Mouse (Mus musculus): ENCODE measurements around the gene 4930556J24Rik.
"Not testable (repeated sequence)": the region's sequence is repeated elsewhere in the genome, so short reads cannot be mapped to it uniquely, and the experiment has no call there.

The 4930556J24Rik gene

DNA sequence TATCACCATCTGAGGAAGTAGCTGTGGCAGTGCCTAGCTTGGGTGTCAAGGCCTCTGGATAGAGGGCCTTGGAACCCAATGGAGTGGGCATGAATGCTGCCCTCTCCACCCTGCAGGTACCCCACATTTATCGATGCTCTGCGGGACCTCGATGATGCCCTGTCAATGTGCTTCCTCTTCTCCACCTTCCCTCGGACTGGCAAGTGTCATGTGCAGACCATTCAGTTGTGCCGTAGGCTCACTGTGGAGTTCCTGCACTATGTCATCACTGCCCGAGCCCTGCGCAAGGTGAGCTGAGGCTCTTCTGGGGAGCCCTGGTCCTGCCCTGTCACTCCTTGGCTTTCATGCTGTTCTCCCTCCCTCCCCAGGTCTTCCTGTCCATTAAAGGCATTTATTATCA lies 3.5 kb downstream of the 4930556J24Rik start:
- no peak for DNase-seq (ENCODE audit: low read depth)

DNA sequence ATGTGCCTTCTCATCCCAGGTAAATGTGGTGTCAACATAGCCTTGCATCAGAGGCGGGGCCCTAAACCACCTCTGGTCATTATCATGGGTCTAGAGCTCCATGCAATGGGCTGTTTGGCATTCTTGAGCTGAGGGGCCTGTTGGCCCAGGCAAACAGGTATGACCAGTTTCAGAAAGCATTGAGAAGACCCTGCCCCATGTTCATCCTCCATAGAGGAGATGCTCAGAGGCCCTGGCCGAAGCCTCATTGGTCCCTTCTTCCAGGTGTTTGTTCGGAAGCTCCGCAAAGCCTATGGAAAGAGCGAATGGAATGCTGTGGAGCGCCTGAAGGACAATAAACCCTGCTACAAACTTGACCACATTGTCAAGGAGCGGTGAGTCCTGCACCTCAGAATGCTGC lies 6.2 kb downstream of the 4930556J24Rik start:
- no peak for DNase-seq (ENCODE audit: low read depth)

DNA sequence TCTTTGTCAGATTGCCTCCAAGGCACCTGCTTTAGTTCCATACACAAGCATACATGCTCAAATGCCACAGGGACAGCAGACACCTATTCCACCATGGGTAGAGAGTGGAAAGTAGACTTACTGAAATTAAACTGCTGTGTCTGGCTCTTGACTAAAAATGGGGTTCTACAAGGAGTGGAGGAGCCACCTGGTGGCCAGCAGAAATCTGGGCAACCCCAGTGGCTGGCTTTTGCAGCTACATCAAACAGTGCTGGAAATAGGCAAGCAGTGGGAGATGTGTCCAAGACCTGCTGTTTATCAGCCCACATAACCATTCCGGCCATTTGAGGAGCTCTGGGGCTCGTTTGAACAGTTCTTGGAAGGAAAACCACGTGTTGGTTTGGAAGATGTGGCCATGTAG lies 6.7 kb downstream of the 4930556J24Rik start:
- DNase-seq (ENCODE audit: low read depth), result peak; percentile 37

DNA sequence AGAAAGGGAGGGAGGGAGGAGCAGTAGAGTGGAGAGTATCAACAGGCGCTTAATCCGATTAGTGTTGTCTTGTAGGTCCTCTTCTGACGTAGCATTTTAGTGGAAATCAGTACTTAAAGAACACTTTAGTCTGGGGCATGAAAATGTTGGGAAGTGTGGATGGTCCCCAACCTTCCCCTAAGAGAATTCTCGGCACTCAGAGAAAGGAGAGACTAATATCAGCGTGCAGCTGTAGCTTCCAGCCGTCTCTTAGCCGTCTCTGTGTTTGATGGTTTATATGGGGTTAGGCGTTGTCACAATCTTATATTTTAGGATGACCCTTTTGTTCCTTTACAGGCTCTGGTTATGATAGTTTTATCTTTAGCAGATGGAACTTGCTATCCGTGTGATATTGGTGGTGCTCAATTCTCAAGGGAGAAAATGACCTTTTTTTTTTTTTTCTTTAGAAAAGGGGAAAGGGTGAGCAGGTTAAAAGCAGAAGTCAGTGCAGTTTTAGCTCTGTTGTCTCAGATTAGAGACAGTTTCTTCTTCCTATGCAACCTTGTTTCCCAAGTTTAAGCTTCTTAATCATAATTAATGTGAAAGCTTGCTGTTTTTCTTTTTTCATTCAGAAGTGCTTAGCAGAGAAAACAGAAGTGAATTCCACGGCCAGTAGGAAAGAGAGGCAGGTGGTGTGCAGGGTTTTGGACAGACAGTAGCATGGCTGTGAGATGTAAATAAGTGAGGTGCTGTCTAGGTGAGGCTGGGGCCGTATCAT lies 12.0 kb downstream of the 4930556J24Rik start:
- DNase-seq (ENCODE audit: low read depth), result no peak

DNA sequence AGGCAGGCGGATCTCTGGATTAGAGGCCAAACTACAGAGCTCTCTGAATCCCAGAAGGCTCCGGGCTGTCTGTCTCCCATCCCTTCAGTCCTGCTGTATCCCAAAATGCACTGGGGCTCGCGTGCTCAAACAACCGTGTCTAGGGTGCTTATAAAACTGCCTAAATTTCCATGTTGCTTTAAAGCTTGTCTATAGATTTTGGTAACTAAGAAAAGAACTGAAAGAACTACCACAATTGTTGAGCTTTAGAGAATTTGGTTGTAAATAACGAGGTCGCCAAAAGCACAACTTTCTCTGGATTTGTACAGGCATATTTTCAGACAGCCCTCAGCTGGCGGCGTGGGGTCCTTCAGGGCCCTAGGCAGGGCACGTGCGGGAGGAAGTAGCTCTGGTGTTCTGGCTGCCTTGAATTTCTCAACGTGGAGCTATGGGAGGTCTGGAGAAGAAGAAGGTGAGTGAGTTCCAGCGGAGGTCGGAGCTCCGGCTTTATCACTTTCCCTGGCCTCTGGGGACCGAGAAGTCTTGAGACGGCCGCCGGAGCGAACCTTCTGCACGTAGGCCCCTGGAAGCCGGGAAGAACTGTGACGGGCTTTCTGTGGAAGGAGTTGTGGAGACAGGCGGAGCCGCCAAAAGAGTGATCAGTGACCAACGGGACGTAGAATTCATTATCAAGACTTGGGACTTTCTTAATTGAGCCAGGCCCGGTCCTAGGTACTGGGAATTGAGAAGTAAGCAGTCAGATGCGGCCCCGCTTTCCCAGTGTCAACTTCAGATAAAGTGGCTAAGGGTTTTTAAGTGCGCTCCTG lies 12.8 kb downstream of the 4930556J24Rik start, which contains the start of gene Pes1:
Gene Pes1, plus strand, starts transcription at position 366 of the 806 bp plus-strand sequence.
- peak; percentile 95 for DNase-seq (ENCODE audit: low read depth)

DNA sequence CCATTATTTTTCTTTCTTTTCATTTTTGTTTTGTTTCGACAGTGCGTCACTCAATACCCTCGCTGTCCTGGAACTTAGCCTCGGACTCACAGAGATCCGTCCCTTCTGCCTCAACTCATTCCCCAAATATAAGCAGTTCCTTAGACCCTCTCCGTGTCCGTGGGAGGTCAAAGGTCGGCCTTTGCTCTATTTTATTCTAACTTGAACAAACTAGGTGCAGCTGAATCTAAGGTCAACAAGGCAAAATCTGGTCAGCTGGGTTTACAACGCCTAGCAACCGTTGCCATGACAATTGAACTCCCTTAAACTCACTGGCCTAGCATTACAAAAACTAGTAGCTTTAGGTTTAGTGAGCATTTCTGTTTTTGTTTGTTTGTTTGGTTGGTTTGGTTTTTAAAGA lies 13.4 kb downstream of the 4930556J24Rik start:
- no peak for DNase-seq (ENCODE audit: low read depth)

GRCm38 (mm10) chr11:3961761-3962160 lies 14.8 kb downstream of the 4930556J24Rik start:
- no peak for DNase-seq (ENCODE audit: low read depth)

- DNase-seq (ENCODE audit: low read depth), result peak; percentile 37
These were observed 15.7 kb downstream of the 4930556J24Rik start for GRCm38 (mm10) chr11:3960901-3961300.

DNA sequence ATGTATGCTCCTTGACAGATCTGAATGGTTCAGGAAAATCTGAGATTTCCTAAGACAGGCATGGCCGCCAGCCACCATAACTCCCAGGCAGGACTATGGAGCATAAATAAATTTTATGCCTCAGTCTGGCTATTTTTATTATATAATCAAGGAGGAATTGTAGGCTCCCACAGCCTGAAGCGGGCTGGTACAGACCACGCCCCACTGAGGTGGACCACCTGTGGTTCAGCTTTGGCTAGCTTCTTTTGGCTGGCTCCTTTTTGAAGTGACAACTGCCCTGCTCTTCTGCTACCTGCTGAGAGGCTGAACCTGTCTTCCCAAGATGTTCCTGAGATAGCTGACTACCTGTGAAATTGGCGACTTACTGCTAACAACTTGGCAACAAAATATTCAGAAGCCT lies 21.2 kb downstream of the 4930556J24Rik start:
- DNase-seq (ENCODE audit: low read depth), result not testable (repeated sequence)

DNA sequence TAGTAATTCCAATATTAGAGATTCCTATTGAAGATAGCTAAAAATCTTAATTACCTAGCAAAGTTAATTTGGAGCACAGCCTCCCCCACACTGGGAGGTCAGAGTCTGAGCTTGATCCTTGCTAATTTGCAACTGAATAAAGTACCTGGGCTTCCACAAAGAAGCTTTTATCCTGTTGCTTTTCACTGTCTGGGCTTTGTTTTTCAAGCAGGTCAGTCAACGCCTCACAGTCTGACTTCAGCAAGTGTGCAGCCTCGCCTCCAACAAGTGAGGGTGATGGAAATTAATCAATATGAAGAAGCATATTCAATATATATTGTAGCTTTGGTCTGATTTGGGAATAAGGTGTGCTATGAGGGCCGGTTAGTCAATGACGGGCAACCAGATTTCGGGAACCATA lies 21.7 kb downstream of the 4930556J24Rik start:
- DNase-seq (ENCODE audit: low read depth), result not testable (repeated sequence)

DNA sequence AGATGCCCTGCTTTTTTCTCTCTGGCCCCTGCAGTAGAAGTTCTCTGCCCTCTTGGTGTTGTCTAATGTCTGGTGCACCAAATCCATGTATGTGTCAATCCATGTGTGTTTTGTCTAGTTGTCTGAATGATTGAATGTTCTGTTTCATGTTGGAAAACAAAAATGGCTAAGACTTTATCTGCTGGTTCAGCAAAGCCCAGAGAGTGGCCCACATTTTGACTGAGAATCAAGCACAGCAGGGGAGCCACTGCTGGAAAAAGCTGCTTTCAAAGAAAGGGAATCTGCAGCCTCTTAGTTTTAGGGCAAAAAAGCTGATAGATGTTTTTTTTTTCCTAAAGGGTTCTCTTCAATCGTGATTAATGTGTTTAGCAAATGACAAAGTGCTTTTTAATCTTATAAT lies 30.2 kb downstream of the 4930556J24Rik start:
- DNase-seq (ENCODE audit: low read depth), result no peak

DNA sequence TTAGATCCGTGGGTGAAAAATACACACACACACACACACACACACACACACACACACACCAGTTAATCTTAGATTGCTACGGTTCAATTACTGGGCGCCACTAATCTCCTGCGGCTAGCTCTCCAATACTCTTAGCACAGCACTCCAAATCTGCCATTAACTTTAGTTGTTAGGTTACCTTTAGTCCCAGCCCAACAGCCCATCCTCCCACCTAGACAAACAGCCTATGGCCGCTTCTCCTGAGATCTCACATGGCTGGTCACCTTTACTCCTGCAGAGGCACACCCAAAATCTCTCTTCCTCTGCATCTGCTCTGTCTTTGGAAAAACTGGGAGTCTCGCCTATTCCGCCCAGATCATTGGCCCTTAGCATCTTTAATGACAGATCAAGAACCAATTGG lies 35.2 kb downstream of the 4930556J24Rik start:
- no peak for DNase-seq (ENCODE audit: low read depth)

GRCm38 (mm10) chr11:3937321-3937874 lies 39.2 kb downstream of the 4930556J24Rik start:
- DNase-seq (ENCODE audit: low read depth), result no peak

- no peak for DNase-seq (ENCODE audit: low read depth)
These were observed 40.3 kb downstream of the 4930556J24Rik start for GRCm38 (mm10) chr11:3936318-3936717.

DNA sequence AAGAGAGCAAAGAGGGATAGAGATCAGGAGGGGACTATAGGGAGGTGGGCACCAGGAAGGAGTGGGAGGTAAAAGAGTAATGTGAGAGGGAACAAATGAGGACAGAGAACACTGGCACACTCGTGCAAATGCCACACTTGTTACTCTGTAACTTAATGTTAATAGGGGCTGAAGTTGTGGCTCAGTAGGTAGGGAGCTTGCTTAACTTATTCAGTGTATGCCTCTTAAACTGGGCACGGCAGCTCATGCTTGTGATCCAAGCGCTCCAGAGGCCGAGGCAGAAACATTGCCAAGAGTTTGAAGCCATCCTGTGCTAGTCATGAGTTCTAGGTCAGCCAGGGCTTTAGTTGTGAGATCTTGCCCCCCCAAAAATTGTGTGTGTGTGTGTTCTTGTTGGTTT lies 41.4 kb downstream of the 4930556J24Rik start:
- no peak for DNase-seq (ENCODE audit: low read depth)

GRCm38 (mm10) chr11:3933756-3934285 lies 42.8 kb downstream of the 4930556J24Rik start:
- DNase-seq (ENCODE audit: low read depth), result no peak

GRCm38 (mm10) chr11:3931511-3932211 lies 44.9 kb downstream of the 4930556J24Rik start, which contains the start of gene Tcn2:
Gene Tcn2 (minus strand): TSS chr11:3932159.
- peak; percentile 90 for DNase-seq (ENCODE audit: low read depth)

GRCm38 (mm10) chr11:3930931-3931330 lies 45.6 kb downstream of the 4930556J24Rik start:
- DNase-seq (ENCODE audit: low read depth), result no peak

- peak; percentile 66 for DNase-seq (ENCODE audit: low read depth)
These were observed 46.6 kb downstream of the 4930556J24Rik start for GRCm38 (mm10) chr11:3930019-3930418.

DNA sequence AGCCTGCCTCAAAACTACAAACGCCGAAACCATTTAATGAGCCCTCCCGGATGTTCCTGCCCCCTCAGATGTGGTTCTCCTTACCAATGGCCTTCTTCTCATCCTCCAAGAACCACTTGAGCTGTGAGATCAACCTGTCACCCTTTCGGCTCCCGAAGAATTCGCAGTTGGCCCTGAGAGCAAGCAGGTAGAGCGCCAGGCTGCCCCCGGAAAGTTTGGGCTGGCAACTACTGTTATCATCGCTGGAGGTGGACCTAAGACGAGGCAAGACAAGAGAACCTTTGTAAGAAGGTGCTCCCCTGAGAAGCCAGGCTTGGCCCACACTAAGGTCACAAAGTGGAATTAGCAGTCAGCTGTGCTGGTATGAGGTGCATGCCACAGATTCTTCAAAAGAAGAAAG lies 50.7 kb downstream of the 4930556J24Rik start:
- DNase-seq (ENCODE audit: low read depth), result no peak

GRCm38 (mm10) chr11:3922731-3923130 lies 53.8 kb downstream of the 4930556J24Rik start:
- DNase-seq (ENCODE audit: low read depth), result no peak

DNA sequence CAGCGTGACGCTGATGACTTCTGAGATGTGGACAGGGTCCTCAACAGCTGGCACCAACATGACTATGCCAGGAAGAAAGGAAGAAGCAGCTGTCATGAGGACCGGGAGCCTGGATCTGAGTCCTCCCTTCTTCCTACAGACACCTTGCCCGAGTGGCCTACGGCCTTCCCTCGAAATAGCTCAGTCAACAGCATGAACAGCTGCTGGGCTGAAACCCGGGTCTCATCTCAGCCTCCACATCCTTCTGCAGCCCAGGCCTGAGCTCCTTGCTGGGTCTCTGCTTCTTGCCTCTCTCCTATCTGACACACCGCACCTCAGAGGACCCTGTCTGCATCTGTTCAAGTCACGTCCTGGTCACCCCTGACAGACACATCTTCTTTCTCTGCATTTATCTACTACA lies 54.5 kb downstream of the 4930556J24Rik start:
- DNase-seq (ENCODE audit: low read depth), result no peak

Data from 416B (cell line).